Mouse (Mus musculus): ENCODE data around the gene Ankrd27.
A peak's percentile ranks its signal among the peaks of the same experiment; 100 is the strongest.
"Not testable (repeated sequence)": the region's sequence is repeated elsewhere in the genome, so short reads cannot be mapped to it uniquely, and the experiment has no call there.

Ankrd27 gene

GRCm38 (mm10) chr7:35586055-35586905 is at the start of gene Ankrd27:
Gene Ankrd27 (plus strand): TSS chr7:35586244.
- DNase-seq (ENCODE audit: low spot score), result peak; percentile 89

GRCm38 (mm10) chr7:35537562-35537961 is 48.5 kb upstream of the Ankrd27 start, which contains the start of gene Tdrd12:
Gene Tdrd12 (minus strand): TSS chr7:35537745.
- no peak for DNase-seq (ENCODE audit: low spot score)

GRCm38 (mm10) chr7:35545881-35546280 is 40.2 kb upstream of the Ankrd27 start:
- peak; percentile 33 for DNase-seq (ENCODE audit: low spot score)

GRCm38 (mm10) chr7:35553751-35554604 is 32.1 kb upstream of the Ankrd27 start:
- peak; percentile 11 for DNase-seq (ENCODE audit: low spot score)

GRCm38 (mm10) chr7:35554605-35555175 is 31.4 kb upstream of the Ankrd27 start:
- peak; percentile 8 for DNase-seq (ENCODE audit: low spot score)

- peak; percentile 78 for DNase-seq (ENCODE audit: low spot score)
Measured at GRCm38 (mm10) chr7:35555224-35556204, 30.5 kb upstream of the Ankrd27 start.

GRCm38 (mm10) chr7:35556205-35556603 is 29.8 kb upstream of the Ankrd27 start, which contains the start of gene Nudt19:
Gene Nudt19 (minus strand): TSS chr7:35556304.
- DNase-seq (ENCODE audit: low spot score), result no peak

GRCm38 (mm10) chr7:35556905-35557304 is 29.1 kb upstream of the Ankrd27 start:
- no peak for DNase-seq (ENCODE audit: low spot score)

GRCm38 (mm10) chr7:35557577-35557976 is 28.5 kb upstream of the Ankrd27 start:
- DNase-seq (ENCODE audit: low spot score), result no peak

GRCm38 (mm10) chr7:35558681-35559080 is 27.4 kb upstream of the Ankrd27 start:
- no peak for DNase-seq (ENCODE audit: low spot score)

- DNase-seq (ENCODE audit: low spot score), result no peak
Measured at GRCm38 (mm10) chr7:35559838-35560237, 26.2 kb upstream of the Ankrd27 start.

GRCm38 (mm10) chr7:35563071-35563470 is 23.0 kb upstream of the Ankrd27 start:
- no peak for DNase-seq (ENCODE audit: low spot score)

GRCm38 (mm10) chr7:35564067-35564865 is 21.8 kb upstream of the Ankrd27 start:
- DNase-seq (ENCODE audit: low spot score), result no peak

- DNase-seq (ENCODE audit: low spot score), result not testable (repeated sequence)
Measured at GRCm38 (mm10) chr7:35564872-35565271, 21.2 kb upstream of the Ankrd27 start.

GRCm38 (mm10) chr7:35565965-35566364 is 20.1 kb upstream of the Ankrd27 start:
- not testable (repeated sequence) for DNase-seq (ENCODE audit: low spot score)

- DNase-seq (ENCODE audit: low spot score), result not testable (repeated sequence)
Measured at GRCm38 (mm10) chr7:35569724-35570123, 16.3 kb upstream of the Ankrd27 start.

GRCm38 (mm10) chr7:35570883-35571282 is 15.2 kb upstream of the Ankrd27 start:
- not testable (repeated sequence) for DNase-seq (ENCODE audit: low spot score)

GRCm38 (mm10) chr7:35579849-35580248 is 6.2 kb upstream of the Ankrd27 start:
- DNase-seq (ENCODE audit: low spot score), result peak; percentile 26

GRCm38 (mm10) chr7:35582719-35583118 is 3.3 kb upstream of the Ankrd27 start:
- DNase-seq (ENCODE audit: low spot score), result no peak

- DNase-seq (ENCODE audit: low spot score), result no peak
Measured at GRCm38 (mm10) chr7:35583476-35584025, 2.5 kb upstream of the Ankrd27 start.

Data from urinary bladder, postnatal 25 days (tissue).